Mouse (Mus musculus) limb, embryonic 13.5 days (tissue): Measurements from ENCODE around the gene Pphln1. TPM values are rescaled to one million over a fixed set of nuclear protein-coding genes. Genes with fewer than 3 reads are reported as not detected.
"Not testable (repeated sequence)": the region's sequence is repeated elsewhere in the genome, so short reads cannot be mapped to it uniquely, and the experiment has no call there.

Source experiments
- ATAC-seq: fragments of 200-750 bp; cut with Nextera tagmentation; 2 replicates; pipeline ENCODE4 v1.8.0; 2017; ENCODE audit warnings: low read depth, moderate number of reproducible peaks, moderate TSS enrichment; ENCODE audit not compliant: low FRiP score
- H3K27ac ChIP-seq: fragments of 300-500 bp; sonication (generic); 2 replicates; pipeline ENCODE4 v1.5.1; 2015; ENCODE audit warnings: inconsistent platforms, mild to moderate bottlenecking, moderate library complexity
- H3K27me3 ChIP-seq: fragments of 300-500 bp; sonication (generic); 2 replicates; pipeline ENCODE4 v1.6.1; 2015; ENCODE audit warnings: mild to moderate bottlenecking, inconsistent platforms
- H3K36me3 ChIP-seq: fragments of 300-500 bp; sonication (generic); 2 replicates; pipeline ENCODE4 v1.6.1; 2015; ENCODE audit warnings: inconsistent platforms, mild to moderate bottlenecking, moderate library complexity
- H3K4me1 ChIP-seq: fragments of 300-500 bp; sonication (generic); 2 replicates; pipeline ENCODE4 v1.6.1; 2015; ENCODE audit warnings: inconsistent platforms
- H3K4me2 ChIP-seq: fragments of 300-500 bp; sonication (generic); replicated peaks from 2 replicates; pipeline ENCODE4 v1.6.1; 2015; ENCODE audit warnings: inconsistent platforms, mild to moderate bottlenecking, moderate library complexity
- H3K4me3 ChIP-seq: fragments of 300-500 bp; sonication (generic); 2 replicates; pipeline ENCODE4 v1.5.1; 2015; ENCODE audit warnings: moderate library complexity, mild to moderate bottlenecking, inconsistent platforms
- H3K9ac ChIP-seq: fragments of 300-500 bp; sonication (generic); 2 replicates; pipeline ENCODE4 v1.6.1; 2015; ENCODE audit warnings: mild to moderate bottlenecking, inconsistent platforms
- H3K9me3 ChIP-seq: fragments of 300-500 bp; sonication (generic); 2 replicates; pipeline ENCODE4 v1.6.1; 2016; ENCODE audit warnings: inconsistent platforms
- WGBS: fragments of 180-500 bp; shearing (Covaris S2); methylation state at CpG from one replicate; pipeline ENCODE4 v1.1.7; 2015; 5-methylcytosine and 5-hydroxymethylcytosine counted together
- polyA plus RNA-seq: library from polyadenylated mRNA; unstranded; fragments of >200 nt; fragmentation: Nextera tagmentation; extraction: Ambion mirVana; gene quantifications from 2 replicates; pipeline ENCODE4 v1.2.1, GENCODE M21; 2015

The Pphln1 gene
- 57.1 and 62.8 TPM in 2 replicates for polyA plus RNA-seq

DNA sequence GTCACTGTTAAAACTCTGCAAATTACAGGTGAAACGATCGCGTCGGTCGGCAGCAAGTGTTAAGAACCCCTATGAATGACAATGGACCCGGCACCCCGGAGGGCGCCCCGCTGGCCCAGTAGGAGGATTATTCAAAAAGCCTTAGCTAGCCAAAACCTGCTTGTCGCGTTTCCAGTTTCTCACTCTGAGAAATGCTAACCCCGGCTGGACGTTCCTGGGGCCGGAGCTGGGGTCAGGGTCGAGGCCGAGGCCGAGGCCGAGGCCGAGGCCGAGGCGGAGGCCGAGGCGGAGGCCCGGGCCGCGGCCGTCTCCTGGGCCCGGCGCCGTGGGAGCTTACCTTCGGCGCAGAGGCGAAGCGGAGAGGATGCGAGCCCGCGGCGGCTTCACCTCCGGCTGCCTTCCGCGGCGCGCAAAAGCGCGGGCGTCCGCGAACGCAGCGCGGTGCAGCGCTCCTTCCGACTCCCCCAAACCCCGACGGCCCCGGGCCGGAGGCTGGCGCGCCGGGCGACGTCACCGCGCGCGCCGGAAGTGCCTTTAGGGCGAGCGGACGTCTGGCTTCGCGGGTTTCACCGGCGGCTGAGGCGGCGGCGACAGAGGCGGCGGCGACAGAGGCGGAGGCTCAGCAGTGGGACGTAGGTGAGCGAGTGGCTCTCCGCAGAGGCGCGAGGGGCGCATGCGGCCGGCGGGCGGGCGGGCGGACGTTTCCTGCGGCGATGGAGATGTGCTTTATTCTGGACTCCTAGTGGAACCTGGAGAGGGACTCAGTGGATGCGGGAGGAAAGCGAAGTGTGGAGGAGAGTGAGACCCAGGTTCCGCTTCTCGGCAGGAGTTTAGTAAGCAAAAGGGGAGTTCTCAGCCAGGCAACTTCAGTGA is at the start of gene Pphln1, which contains the start of gene Zcrb1:
Pphln1 (plus strand) TSS at position 525 of the 873 bp plus-strand sequence.
Zcrb1 (minus strand) TSS at position 509 of the 873 bp plus-strand sequence.
- peak within 1 kb of the TSS; percentile 76 for H3K27ac ChIP-seq
- no peaks in the 10 kb centered on the region for H3K27me3 ChIP-seq
- under 1% methylated on average over 80 of the region's 100 CpGs for WGBS
- peak; percentile 95 for ATAC-seq
- no peaks in the 10 kb centered on the region for H3K9me3 ChIP-seq
- H3K36me3 ChIP-seq: peaks cover 25% of the 10 kb centered on the region
- peak within 1 kb of the TSS; percentile 91 for H3K4me3 ChIP-seq
- H3K4me1 ChIP-seq: peaks cover 28% of the 10 kb centered on the region
- H3K9ac ChIP-seq: peak within 1 kb of the TSS; percentile 96
- peak within 1 kb of the TSS; percentile 88 for H3K4me2 ChIP-seq

- WGBS: 91% methylated on average over 18 of the region's 19 CpGs
- no peak for ATAC-seq
- Histone ChIP-seq H3K9ac (no peak overlapping the region), H3K27me3 (no peaks in the 10 kb centered on the region), H3K27ac (no peak overlapping the region), H3K4me3 (no peak overlapping the region), H3K4me1 (no peaks in the 10 kb centered on the region), H3K36me3 (no peaks in the 10 kb centered on the region), H3K4me2 (no peak overlapping the region), H3K9me3 (no peaks in the 10 kb centered on the region)
These were observed 39.6 kb upstream of the Pphln1 start for GRCm38 (mm10) chr15:93358346-93359095.

DNA sequence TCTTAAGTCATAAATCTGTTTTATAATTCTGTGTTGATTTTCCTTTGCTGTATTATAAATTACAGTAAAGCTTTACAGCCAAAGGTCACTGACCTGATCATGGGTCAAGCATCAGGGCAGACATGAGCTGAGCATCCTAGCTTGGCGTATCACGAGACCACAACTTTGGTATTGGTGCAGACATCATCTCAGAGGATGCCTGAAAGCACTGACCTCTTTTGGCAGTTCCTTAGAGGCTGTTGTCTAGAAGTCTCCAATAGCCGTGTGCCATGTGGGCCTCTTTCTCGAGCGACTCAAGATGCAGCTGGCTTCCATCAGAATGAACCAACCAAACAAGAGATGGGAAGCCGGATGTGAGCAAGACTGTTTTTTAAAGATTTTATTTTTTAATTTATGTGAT is 32.6 kb upstream of the Pphln1 start:
- ATAC-seq: no peak
- H3K27ac ChIP-seq: no peak overlapping the region
- 0 out of 2 replicates have a peak, but pooled peaks cover 3% of the 10 kb centered on the region for H3K4me1 ChIP-seq
- no peaks in the 10 kb centered on the region for H3K36me3 ChIP-seq
- WGBS: 82% methylated on average over 6 of the region's 6 CpGs
- H3K27me3 ChIP-seq: no peaks in the 10 kb centered on the region
- no peak overlapping the region for H3K4me3 ChIP-seq
- H3K4me2 ChIP-seq: no peak overlapping the region
- no peaks in the 10 kb centered on the region for H3K9me3 ChIP-seq
- H3K9ac ChIP-seq: no peak overlapping the region

DNA sequence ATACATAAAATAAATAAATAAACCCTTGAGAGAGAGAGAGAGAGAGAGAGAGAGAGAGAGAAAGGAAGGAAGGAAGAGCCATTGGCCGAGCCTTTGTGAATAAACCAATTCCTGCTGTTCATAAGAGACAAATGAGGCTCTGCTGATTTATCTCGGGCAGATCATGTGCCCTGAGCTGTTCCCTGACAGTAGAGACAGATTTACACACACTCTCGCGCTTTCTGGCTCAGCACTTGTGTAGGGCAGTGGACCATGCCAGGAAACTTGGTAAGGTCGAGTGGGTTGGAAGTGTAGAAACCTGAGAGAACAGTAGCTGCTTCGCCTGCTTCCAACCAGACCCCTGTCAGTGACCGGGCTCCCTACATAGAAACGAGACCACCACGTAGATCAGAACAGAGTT is 29.6 kb upstream of the Pphln1 start:
- Histone ChIP-seq H3K9ac (no peak overlapping the region), H3K27ac (no peak overlapping the region), H3K27me3 (no peaks in the 10 kb centered on the region), H3K4me2 (no peak overlapping the region), H3K36me3 (no peaks in the 10 kb centered on the region), H3K4me1 (0 out of 2 replicates have a peak, but pooled peaks cover 3% of the 10 kb centered on the region), H3K4me3 (no peak overlapping the region), H3K9me3 (no peaks in the 10 kb centered on the region)
- ATAC-seq: no peak
- WGBS: 63% methylated on average over 9 of the region's 9 CpGs

GRCm38 (mm10) chr15:93371838-93372237 is 26.3 kb upstream of the Pphln1 start:
- Histone ChIP-seq H3K4me2 (no peak overlapping the region), H3K27ac (no peak overlapping the region), H3K9ac (no peak overlapping the region), H3K4me3 (no peak overlapping the region), H3K27me3 (no peaks in the 10 kb centered on the region), H3K36me3 (no peaks in the 10 kb centered on the region), H3K4me1 (0 out of 2 replicates have a peak, but pooled peaks cover 3% of the 10 kb centered on the region), H3K9me3 (no peaks in the 10 kb centered on the region)
- no peak for ATAC-seq
- WGBS: 77% methylated on average over 2 of the region's 2 CpGs

GRCm38 (mm10) chr15:93372525-93373119 is 25.5 kb upstream of the Pphln1 start:
- H3K9me3 ChIP-seq, ATAC-seq, H3K36me3 ChIP-seq, H3K27ac ChIP-seq, H3K27me3 ChIP-seq, H3K4me1 ChIP-seq, H3K9ac ChIP-seq, H3K4me3 ChIP-seq, H3K4me2 ChIP-seq: not testable (repeated sequence)

- H3K36me3 ChIP-seq: no peaks in the 10 kb centered on the region
- H3K4me1 ChIP-seq: no peaks in the 10 kb centered on the region
- H3K27ac ChIP-seq: no peak overlapping the region
- H3K4me2 ChIP-seq: no peak overlapping the region
- WGBS: 86% methylated on average over 5 of the region's 5 CpGs
- H3K9me3 ChIP-seq: no peaks in the 10 kb centered on the region
- no peak overlapping the region for H3K4me3 ChIP-seq
- no peak overlapping the region for H3K9ac ChIP-seq
- ATAC-seq: no peak
- H3K27me3 ChIP-seq: no peaks in the 10 kb centered on the region
These were observed 22.5 kb upstream of the Pphln1 start for GRCm38 (mm10) chr15:93375696-93376095.

DNA sequence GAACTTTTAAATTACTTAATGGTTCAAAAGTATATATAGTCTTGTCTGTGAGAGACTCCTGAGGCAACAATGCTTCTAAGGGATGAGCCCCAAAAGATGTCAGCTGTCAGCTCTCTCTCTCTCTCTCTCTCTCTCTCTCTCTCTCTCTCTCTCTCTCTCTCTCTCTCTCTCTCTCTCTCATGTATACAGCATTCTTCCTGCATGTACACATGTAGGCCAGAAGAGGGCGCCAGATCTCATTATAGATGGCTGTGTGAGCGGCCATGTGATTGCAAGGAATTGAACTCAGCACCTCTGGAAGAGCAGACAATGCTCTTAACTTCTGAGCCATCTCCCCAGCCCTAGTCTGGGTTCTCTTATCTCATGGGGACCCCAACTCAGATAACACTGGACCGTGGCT is 19.0 kb upstream of the Pphln1 start:
- H3K36me3 ChIP-seq: peaks cover 5% of the 10 kb centered on the region
- ATAC-seq: no peak
- H3K9ac ChIP-seq: no peak overlapping the region
- 82% methylated on average over 3 of the region's 3 CpGs for WGBS
- no peak overlapping the region for H3K4me2 ChIP-seq
- H3K4me3 ChIP-seq: no peak overlapping the region
- H3K27ac ChIP-seq: no peak overlapping the region
- no peaks in the 10 kb centered on the region for H3K9me3 ChIP-seq
- no peaks in the 10 kb centered on the region for H3K4me1 ChIP-seq
- no peaks in the 10 kb centered on the region for H3K27me3 ChIP-seq

DNA sequence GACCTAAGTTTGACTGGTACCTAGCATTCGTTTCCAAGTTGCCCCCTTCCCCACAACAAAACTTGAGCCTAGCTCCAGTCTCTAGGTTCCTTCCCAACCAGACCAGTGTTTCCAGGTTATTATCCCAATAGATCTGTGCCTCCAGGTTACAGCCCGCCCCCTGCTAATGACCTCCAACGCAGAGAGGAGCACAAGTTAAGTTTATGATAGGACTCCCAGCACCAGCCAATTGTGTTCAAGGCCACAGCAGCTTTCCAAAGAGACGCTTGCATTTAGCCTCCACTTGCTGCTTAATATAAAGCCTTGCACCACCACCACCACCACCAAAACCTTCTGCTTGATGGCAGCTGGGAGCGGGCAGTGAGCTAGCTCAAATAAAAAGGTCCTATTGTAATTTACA is 16.8 kb upstream of the Pphln1 start:
- H3K4me3 ChIP-seq: no peak overlapping the region
- ATAC-seq: no peak
- no peaks in the 10 kb centered on the region for H3K4me1 ChIP-seq
- no peaks in the 10 kb centered on the region for H3K9me3 ChIP-seq
- H3K27ac ChIP-seq: no peak overlapping the region
- no peak overlapping the region for H3K4me2 ChIP-seq
- WGBS: 48% methylated on average over 5 of the region's 5 CpGs
- no peaks in the 10 kb centered on the region for H3K27me3 ChIP-seq
- H3K9ac ChIP-seq: no peak overlapping the region
- H3K36me3 ChIP-seq: peaks cover 24% of the 10 kb centered on the region

DNA sequence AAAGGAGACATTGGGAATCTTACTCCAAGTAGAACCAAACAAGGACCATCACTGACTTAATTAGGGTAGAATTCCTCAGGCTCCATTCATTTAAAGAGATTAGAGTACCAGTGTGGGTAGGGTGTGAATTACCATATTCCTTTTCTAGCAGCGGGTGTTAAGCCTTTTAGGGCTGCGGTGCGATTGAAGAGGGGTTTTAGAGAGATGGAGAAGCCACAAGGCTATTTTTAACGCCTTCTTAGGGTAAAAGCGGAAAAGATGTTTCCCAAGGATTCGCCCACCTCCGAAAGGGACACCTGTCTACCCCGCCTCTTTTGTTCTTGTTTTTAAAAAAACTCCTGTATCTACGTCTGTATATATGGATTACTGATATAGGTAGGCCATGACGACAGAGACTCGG is 881 bp upstream of the Pphln1 start:
- H3K4me3 ChIP-seq: peak overlapping the region; percentile 91
- no peaks in the 10 kb centered on the region for H3K27me3 ChIP-seq
- no peaks in the 10 kb centered on the region for H3K9me3 ChIP-seq
- peaks cover 31% of the 10 kb centered on the region for H3K36me3 ChIP-seq
- H3K4me2 ChIP-seq: peak overlapping the region; percentile 88
- no peak for ATAC-seq
- H3K27ac ChIP-seq: no peak overlapping the region
- peaks cover 28% of the 10 kb centered on the region for H3K4me1 ChIP-seq
- peak overlapping the region; percentile 96 for H3K9ac ChIP-seq
- WGBS: 2% methylated on average over 11 of the region's 11 CpGs

DNA sequence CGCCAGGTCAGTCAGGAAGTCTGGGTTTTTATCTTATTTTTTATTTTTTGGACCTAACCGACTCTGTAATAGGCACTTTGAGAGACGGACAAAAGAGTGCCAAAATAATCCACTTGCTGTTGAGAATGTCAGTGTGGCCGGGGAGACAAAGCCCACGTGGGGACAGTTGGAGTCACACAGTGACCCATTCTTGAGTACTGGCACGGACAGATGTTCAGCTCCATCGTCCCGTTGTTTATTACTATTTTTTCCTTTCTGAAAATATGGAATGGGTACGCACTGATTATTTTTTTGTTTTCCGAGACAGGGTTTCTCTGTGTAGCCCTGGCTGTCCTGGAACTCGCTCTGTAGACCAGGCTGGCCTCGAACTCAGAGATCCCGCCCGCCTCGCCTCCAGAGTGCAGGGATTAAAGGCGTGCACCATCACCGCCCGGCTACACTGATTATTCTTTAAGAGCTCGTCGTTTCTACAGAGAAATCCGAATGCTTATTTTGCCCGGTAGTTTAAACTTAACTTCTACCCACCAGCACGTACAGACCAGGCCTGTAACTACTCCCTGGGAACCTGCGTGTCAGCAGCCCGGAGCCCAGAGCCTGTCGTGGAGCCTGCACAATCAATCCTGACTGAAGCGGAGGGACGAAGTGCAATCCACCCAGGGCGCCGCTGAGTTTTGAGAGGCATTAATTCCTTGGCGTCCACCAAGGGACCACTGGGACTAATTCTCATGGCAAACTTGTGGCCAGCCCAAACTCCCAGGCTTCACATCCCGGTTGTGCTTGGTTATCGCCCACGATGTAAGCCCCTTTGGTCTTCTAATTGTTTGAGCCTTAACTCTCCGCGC is 770 bp downstream of the Pphln1 start:
- ATAC-seq: no peak
- Histone ChIP-seq H3K27me3 (no peaks in the 10 kb centered on the region), H3K9ac (peak overlapping the region; percentile 96), H3K36me3 (peaks cover 17% of the 10 kb centered on the region), H3K4me2 (peak overlapping the region; percentile 88), H3K9me3 (no peaks in the 10 kb centered on the region), H3K27ac (peak overlapping the region; percentile 76; the same call in 1 of the 2 replicates), H3K4me3 (peak overlapping the region; percentile 91), H3K4me1 (peaks cover 28% of the 10 kb centered on the region)
- 1% methylated on average over 36 of the region's 36 CpGs for WGBS
